Mouse (Mus musculus) liver, postnatal 0 days (tissue): Measurements from ENCODE around the gene Cttnbp2nl. TPM values are rescaled to one million over a fixed set of nuclear protein-coding genes. Genes with fewer than 3 reads are reported as not detected.

Source experiments
- ATAC-seq: fragments of 200-750 bp; cut with Nextera tagmentation; 2 replicates; pipeline ENCODE4 v1.8.0; 2017; ENCODE audit warnings: mild to moderate bottlenecking, moderate library complexity
- DNase-seq: peaks from one replicate; pipeline ENCODE4 v3.0.0-alpha.2; 2016
- H3K27ac ChIP-seq: fragments of 300-500 bp; sonication (generic); 2 replicates; pipeline ENCODE4 v1.5.1; 2014; ENCODE audit warnings: antibody characterized with exemption, moderate library complexity, mild to moderate bottlenecking, low read depth
- H3K27me3 ChIP-seq: fragments of 300-500 bp; sonication (generic); 2 replicates; pipeline ENCODE4 v1.6.1; 2014; ENCODE audit warnings: low read length, control low read depth, mixed read lengths; ENCODE audit not compliant: insufficient read depth
- H3K36me3 ChIP-seq: fragments of 300-500 bp; sonication (generic); replicated peaks from 2 replicates; pipeline ENCODE4 v1.6.1; 2014; ENCODE audit warnings: mild to moderate bottlenecking, control low read depth, low read length, moderate library complexity, mixed read lengths; ENCODE audit not compliant: insufficient read depth
- H3K4me1 ChIP-seq: fragments of 300-500 bp; sonication (generic); 2 replicates; pipeline ENCODE4 v1.6.1; 2014; ENCODE audit warnings: antibody characterized with exemption, mild to moderate bottlenecking, control low read depth; ENCODE audit not compliant: insufficient read depth
- H3K4me2 ChIP-seq: fragments of 300-500 bp; sonication (generic); 2 replicates; pipeline ENCODE4 v1.6.1; 2014; ENCODE audit warnings: low read depth, mild to moderate bottlenecking, low read length, moderate library complexity, mixed read lengths
- H3K4me3 ChIP-seq: fragments of 300-500 bp; sonication (generic); 2 replicates; pipeline ENCODE4 v1.5.1; 2014; ENCODE audit warnings: low read depth, low read length
- H3K9ac ChIP-seq: fragments of 300-500 bp; sonication (generic); replicated peaks from 2 replicates; pipeline ENCODE4 v1.6.1; 2014; ENCODE audit warnings: mild to moderate bottlenecking, moderate library complexity
- H3K9me3 ChIP-seq: fragments of 300-500 bp; sonication (generic); 2 replicates; pipeline ENCODE4 v1.6.1; 2016; ENCODE audit warnings: mild to moderate bottlenecking, control low read depth, low read length, mixed read lengths
- CTCF ChIP-seq: sonication (generic); IDR thresholded peaks from 2 replicates; pipeline ENCODE4 v1.5.1; 2016; ENCODE audit warnings: antibody characterized with exemption, low read depth
- EP300 ChIP-seq: IDR thresholded peaks from 2 replicates; pipeline ENCODE4 v1.6.1; 2016; ENCODE audit warnings: antibody characterized with exemption, low read depth, mild to moderate bottlenecking
- WGBS: fragments of 180-500 bp; shearing (Covaris S2); extraction: QIAGEN DNeasy Blood & Tissue Kit; methylation state at CpG from one replicate; pipeline ENCODE4 v1.1.7; 2014; ENCODE audit not compliant: insufficient replicate concordance; 5-methylcytosine and 5-hydroxymethylcytosine counted together
- polyA plus RNA-seq: library from polyadenylated mRNA; unstranded; fragments of >200 nt; fragmentation: Nextera tagmentation; extraction: Ambion mirVana; gene quantifications from 2 replicates; pipeline ENCODE4 v1.2.1, GENCODE M21; 2015

Cttnbp2nl gene
- polyA plus RNA-seq, 1 experiment from 2014 or later: 4.2 TPM

DNA sequence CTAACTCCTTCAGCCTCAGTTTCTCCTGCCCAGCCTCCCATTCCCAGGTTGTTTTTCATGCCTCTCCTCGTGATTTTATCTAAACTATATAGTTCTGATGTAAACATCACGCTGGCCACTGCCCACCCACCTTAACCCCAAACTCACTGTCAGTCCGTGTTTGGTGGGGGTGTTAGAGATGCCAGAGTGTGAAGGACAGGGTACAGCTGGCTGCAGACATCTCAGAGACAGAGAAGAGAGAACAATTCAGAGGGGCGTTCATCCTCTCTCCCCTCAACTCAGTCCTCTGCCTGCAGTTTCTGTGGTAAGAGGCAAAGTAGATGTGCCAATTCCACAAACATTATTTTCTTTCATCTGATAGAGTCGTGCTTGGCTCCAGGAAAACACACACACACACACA lies 90.1 kb downstream of the Cttnbp2nl start:
- Histone ChIP-seq H3K4me2 (no peak overlapping the region), H3K36me3 (no peaks in the 10 kb centered on the region), H3K9me3 (no peaks in the 10 kb centered on the region), H3K4me1 (peaks cover 13% of the 10 kb centered on the region), H3K27ac (no peak overlapping the region), H3K27me3 (peaks cover 62% of the 10 kb centered on the region), H3K9ac (no peak overlapping the region), H3K4me3 (no peak overlapping the region)
- TF ChIP-seq EP300 (no peak), CTCF (no peak)
- 11% methylated on average over 5 of the region's 5 CpGs for WGBS
- ATAC-seq (no peak), DNase-seq (no peak)

GRCm38 (mm10) chr3:104962141-104962611 lies 90.8 kb downstream of the Cttnbp2nl start:
- H3K9ac ChIP-seq: no peak overlapping the region
- H3K9me3 ChIP-seq: no peaks in the 10 kb centered on the region
- peak; percentile 60 for ATAC-seq
- no peak for TF ChIP-seq EP300
- no peak for TF ChIP-seq CTCF
- peaks cover 13% of the 10 kb centered on the region for H3K4me1 ChIP-seq
- peak; percentile 39 for DNase-seq
- 1% methylated on average over 31 of the region's 31 CpGs for WGBS
- peak overlapping the region; percentile 48 for H3K4me3 ChIP-seq
- no peaks in the 10 kb centered on the region for H3K36me3 ChIP-seq
- peaks cover 59% of the 10 kb centered on the region for H3K27me3 ChIP-seq
- H3K4me2 ChIP-seq: peak overlapping the region; percentile 83
- no peak overlapping the region for H3K27ac ChIP-seq

GRCm38 (mm10) chr3:104961066-104962059 lies 91.6 kb downstream of the Cttnbp2nl start, which contains the start of gene Wnt2b:
Gene Wnt2b, minus strand, starts transcription at chr3:104961921.
- H3K4me1 ChIP-seq: peaks cover 13% of the 10 kb centered on the region
- DNase-seq (no peak), ATAC-seq (peak; percentile 64)
- no peak within 1 kb of the TSS for H3K9ac ChIP-seq
- no peak within 1 kb of the TSS for H3K27ac ChIP-seq
- peak within 1 kb of the TSS; percentile 83 for H3K4me2 ChIP-seq
- 4% methylated on average over 63 of the region's 87 CpGs for WGBS
- no peak for TF ChIP-seq CTCF
- TF ChIP-seq EP300: no peak
- peaks cover 58% of the 10 kb centered on the region for H3K27me3 ChIP-seq
- no peaks in the 10 kb centered on the region for H3K36me3 ChIP-seq
- H3K9me3 ChIP-seq: no peaks in the 10 kb centered on the region
- peak within 1 kb of the TSS; percentile 48 for H3K4me3 ChIP-seq

DNA sequence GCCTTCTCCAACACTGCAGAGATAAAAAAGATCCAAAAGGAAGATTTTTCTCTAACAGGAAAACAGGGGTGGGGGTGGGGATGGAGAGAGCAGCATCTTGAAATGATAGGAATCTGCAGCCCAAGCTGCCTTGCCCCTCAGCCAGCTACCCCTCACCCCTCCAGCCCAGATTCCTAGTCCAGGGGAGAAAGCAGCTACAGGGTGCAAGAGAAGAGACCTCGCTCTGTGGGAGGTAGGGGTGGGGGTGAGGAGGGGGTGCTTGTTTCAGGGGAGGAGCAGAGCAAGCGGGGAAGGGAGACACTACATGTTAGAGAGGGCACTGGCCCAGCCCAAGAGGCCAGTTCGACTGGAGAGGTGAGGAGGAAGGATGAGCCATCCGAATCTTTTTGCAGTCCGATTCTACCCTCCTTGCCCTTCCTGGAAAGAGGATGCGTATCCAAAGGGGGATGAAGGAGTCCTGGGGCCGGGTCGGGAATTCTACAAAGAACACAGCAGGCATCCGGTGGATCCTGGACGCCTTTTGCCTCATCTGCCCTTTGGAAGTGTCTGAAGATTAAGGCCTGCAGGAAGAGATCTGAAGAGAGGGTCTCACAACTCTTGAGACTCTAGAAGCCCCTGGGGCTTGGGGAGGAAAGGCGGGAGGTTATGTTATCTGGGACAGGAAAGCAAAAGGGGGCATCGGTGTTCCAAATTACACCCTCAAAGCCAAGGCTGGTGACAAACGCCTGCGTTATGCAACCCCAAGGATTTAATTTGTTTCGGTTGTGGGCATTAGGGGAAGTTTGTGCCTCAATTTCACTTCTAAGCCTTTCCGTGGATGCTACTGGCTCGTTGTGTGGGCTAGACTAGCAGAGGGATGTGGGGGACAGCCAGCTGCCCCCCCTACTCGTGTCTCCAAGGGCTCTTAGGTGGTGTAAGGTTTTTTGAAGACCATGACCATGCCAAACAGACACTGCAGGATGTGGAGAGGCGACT lies 92.6 kb downstream of the Cttnbp2nl start:
- ATAC-seq (no peak), DNase-seq (no peak)
- Histone ChIP-seq H3K4me3 (no peak overlapping the region), H3K27ac (no peak overlapping the region), H3K9ac (no peak overlapping the region), H3K27me3 (peaks cover 55% of the 10 kb centered on the region), H3K36me3 (no peaks in the 10 kb centered on the region), H3K4me1 (peaks cover 13% of the 10 kb centered on the region), H3K9me3 (no peaks in the 10 kb centered on the region), H3K4me2 (no peak overlapping the region)
- TF ChIP-seq CTCF (no peak), EP300 (no peak)
- WGBS: 13% methylated on average over 19 of the region's 19 CpGs

GRCm38 (mm10) chr3:104956131-104956581 lies 96.8 kb downstream of the Cttnbp2nl start:
- H3K27ac ChIP-seq: no peak overlapping the region
- WGBS: 84% methylated on average over 6 of the region's 6 CpGs
- H3K4me1 ChIP-seq: peaks cover 1% of the 10 kb centered on the region; the same call in 1 of the 2 replicates
- no peak overlapping the region for H3K9ac ChIP-seq
- no peaks in the 10 kb centered on the region; the same call in 1 of the 2 replicates for H3K36me3 ChIP-seq
- ATAC-seq (no peak), DNase-seq (no peak)
- no peaks in the 10 kb centered on the region for H3K9me3 ChIP-seq
- no peak overlapping the region for H3K4me2 ChIP-seq
- H3K27me3 ChIP-seq: peaks cover 27% of the 10 kb centered on the region
- TF ChIP-seq CTCF (no peak), EP300 (no peak)
- no peak overlapping the region for H3K4me3 ChIP-seq
